Mouse (Mus musculus): ENCODE data around the gene Ifnar1. TPM values are rescaled to one million over a fixed set of nuclear protein-coding genes. Genes with fewer than 3 reads are reported as not detected.

The Ifnar1 gene
- polyA plus RNA-seq, 1 experiment, result 1.0 TPM

- Histone ChIP-seq H3K4me1 (ENCODE audit: control insufficient read depth) (peaks cover 72% of the 10 kb centered on the region), H3K9me3 (ENCODE audit: control insufficient read depth, low read length) (no peaks in the 10 kb centered on the region), H3K4me3 (replicated peaks) (no peak overlapping the region), H3K27me3 (ENCODE audit: control insufficient read depth) (peaks cover 17% of the 10 kb centered on the region), H3K36me3 (ENCODE audit: control insufficient read depth) (no peaks in the 10 kb centered on the region)
- TF ChIP-seq TAL1 (IDR thresholded peaks at IDR 0.05; ENCODE audit: low read length) (no peak), GATA1 (IDR thresholded peaks at IDR 0.05; ENCODE audit: low read length) (no peak)
Measured at GRCm38 (mm10) chr16:91538051-91538450, 53.0 kb downstream of the Ifnar1 start.

DNA sequence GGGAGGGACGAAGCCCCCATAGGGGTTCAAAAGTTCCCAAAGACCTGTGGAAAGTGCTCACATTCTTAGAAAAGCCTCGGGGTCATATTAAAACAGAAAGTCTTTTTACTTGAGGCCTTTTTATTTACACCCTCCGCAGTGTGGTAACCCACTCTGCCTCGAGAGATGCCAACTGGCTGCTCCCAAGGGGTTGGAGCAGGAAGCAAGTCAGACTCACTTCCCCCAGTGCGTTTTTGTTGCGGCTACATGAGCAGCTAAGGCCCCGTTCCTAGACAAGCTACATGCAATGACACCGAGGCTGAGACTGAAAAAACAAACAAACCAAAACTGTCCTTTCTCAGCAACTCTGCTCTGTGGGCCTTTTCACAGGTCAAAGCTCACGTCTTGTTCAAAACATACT lies 53.5 kb downstream of the Ifnar1 start:
- H3K4me1 ChIP-seq (ENCODE audit: control insufficient read depth), result peaks cover 72% of the 10 kb centered on the region
- H3K9me3 ChIP-seq (ENCODE audit: control insufficient read depth, low read length), result no peaks in the 10 kb centered on the region
- no peak for TF ChIP-seq GATA1 (IDR thresholded peaks at IDR 0.05; ENCODE audit: low read length)
- H3K36me3 ChIP-seq (ENCODE audit: control insufficient read depth), result no peaks in the 10 kb centered on the region
- no peak overlapping the region for H3K4me3 ChIP-seq (replicated peaks)
- peaks cover 12% of the 10 kb centered on the region for H3K27me3 ChIP-seq (ENCODE audit: control insufficient read depth)

GRCm38 (mm10) chr16:91541573-91542081 lies 56.6 kb downstream of the Ifnar1 start:
- Histone ChIP-seq H3K36me3 (ENCODE audit: control insufficient read depth) (no peaks in the 10 kb centered on the region), H3K9me3 (ENCODE audit: control insufficient read depth, low read length) (no peaks in the 10 kb centered on the region), H3K4me3 (replicated peaks) (peak overlapping the region; percentile 29), H3K27me3 (ENCODE audit: control insufficient read depth) (no peaks in the 10 kb centered on the region), H3K4me1 (ENCODE audit: control insufficient read depth) (peaks cover 65% of the 10 kb centered on the region)
- TF ChIP-seq TAL1 (IDR thresholded peaks at IDR 0.05; ENCODE audit: low read length) (no peak), GATA1 (IDR thresholded peaks at IDR 0.05; ENCODE audit: low read length) (no peak)

- Histone ChIP-seq H3K36me3 (ENCODE audit: control insufficient read depth) (no peaks in the 10 kb centered on the region), H3K4me1 (ENCODE audit: control insufficient read depth) (peaks cover 68% of the 10 kb centered on the region), H3K9me3 (ENCODE audit: control insufficient read depth, low read length) (no peaks in the 10 kb centered on the region), H3K27me3 (ENCODE audit: control insufficient read depth) (peaks cover 8% of the 10 kb centered on the region; the same call in 1 of the 2 replicates), H3K4me3 (replicated peaks) (no peak overlapping the region)
- TF ChIP-seq GATA1 (IDR thresholded peaks at IDR 0.05; ENCODE audit: low read length) (no peak), TAL1 (IDR thresholded peaks at IDR 0.05; ENCODE audit: low read length) (no peak)
Measured at GRCm38 (mm10) chr16:91543619-91544018, 58.6 kb downstream of the Ifnar1 start.

- TF ChIP-seq TAL1 (IDR thresholded peaks at IDR 0.05; ENCODE audit: low read length) (peak; percentile 96), GATA1 (IDR thresholded peaks at IDR 0.05; ENCODE audit: low read length) (peak; percentile 93)
- peaks cover 82% of the 10 kb centered on the region for H3K4me1 ChIP-seq (ENCODE audit: control insufficient read depth)
- peak overlapping the region; percentile 83 for H3K4me3 ChIP-seq (replicated peaks)
- H3K36me3 ChIP-seq (ENCODE audit: control insufficient read depth), result no peaks in the 10 kb centered on the region
- H3K27me3 ChIP-seq (ENCODE audit: control insufficient read depth), result peaks cover 8% of the 10 kb centered on the region; the same call in 1 of the 2 replicates
- no peaks in the 10 kb centered on the region for H3K9me3 ChIP-seq (ENCODE audit: control insufficient read depth, low read length)
Measured at GRCm38 (mm10) chr16:91545597-91546281, 60.7 kb downstream of the Ifnar1 start.

DNA sequence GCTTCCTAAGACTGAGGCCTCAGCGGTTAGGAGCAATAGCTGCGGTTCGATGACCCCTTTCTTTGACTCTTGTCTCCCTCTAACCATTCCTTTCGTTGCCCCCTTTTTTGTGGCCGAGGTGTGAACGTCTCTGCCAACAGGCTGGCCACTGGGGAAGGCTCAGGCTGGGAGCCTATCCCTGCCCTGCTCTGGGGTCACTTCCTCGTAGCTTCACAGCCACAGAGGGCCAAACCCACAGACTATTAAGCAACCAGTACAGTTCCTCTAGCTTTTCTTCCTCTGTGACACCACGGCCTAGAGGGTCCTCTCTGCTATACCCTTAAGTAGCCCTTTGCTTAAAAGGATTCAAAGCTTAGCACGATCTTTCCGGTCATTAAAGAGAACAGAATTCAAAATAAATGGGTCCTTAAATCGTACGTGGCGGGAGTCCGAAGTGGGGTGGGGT lies 61.4 kb downstream of the Ifnar1 start:
- no peaks in the 10 kb centered on the region for H3K9me3 ChIP-seq (ENCODE audit: control insufficient read depth, low read length)
- H3K4me1 ChIP-seq (ENCODE audit: control insufficient read depth), result peaks cover 83% of the 10 kb centered on the region
- H3K36me3 ChIP-seq (ENCODE audit: control insufficient read depth), result no peaks in the 10 kb centered on the region
- H3K27me3 ChIP-seq (ENCODE audit: control insufficient read depth), result peaks cover 8% of the 10 kb centered on the region; the same call in 1 of the 2 replicates
- TF ChIP-seq TAL1 (IDR thresholded peaks at IDR 0.05; ENCODE audit: low read length) (no peak), GATA1 (IDR thresholded peaks at IDR 0.05; ENCODE audit: low read length) (no peak)
- H3K4me3 ChIP-seq (replicated peaks), result peak overlapping the region; percentile 83

- no peaks in the 10 kb centered on the region for H3K36me3 ChIP-seq (ENCODE audit: control insufficient read depth)
- no peak for TF ChIP-seq GATA1 (IDR thresholded peaks at IDR 0.05; ENCODE audit: low read length)
- peaks cover 83% of the 10 kb centered on the region for H3K4me1 ChIP-seq (ENCODE audit: control insufficient read depth)
- H3K27me3 ChIP-seq (ENCODE audit: control insufficient read depth), result peaks cover 8% of the 10 kb centered on the region; the same call in 1 of the 2 replicates
- no peaks in the 10 kb centered on the region for H3K9me3 ChIP-seq (ENCODE audit: control insufficient read depth, low read length)
- H3K4me3 ChIP-seq (replicated peaks), result peak within 1 kb of the TSS; percentile 83
Measured at GRCm38 (mm10) chr16:91546836-91547741, 62.1 kb downstream of the Ifnar1 start, which contains the start of gene Ifngr2. TSS of gene Ifngr2 (plus strand) at chr16:91547072.

DNA sequence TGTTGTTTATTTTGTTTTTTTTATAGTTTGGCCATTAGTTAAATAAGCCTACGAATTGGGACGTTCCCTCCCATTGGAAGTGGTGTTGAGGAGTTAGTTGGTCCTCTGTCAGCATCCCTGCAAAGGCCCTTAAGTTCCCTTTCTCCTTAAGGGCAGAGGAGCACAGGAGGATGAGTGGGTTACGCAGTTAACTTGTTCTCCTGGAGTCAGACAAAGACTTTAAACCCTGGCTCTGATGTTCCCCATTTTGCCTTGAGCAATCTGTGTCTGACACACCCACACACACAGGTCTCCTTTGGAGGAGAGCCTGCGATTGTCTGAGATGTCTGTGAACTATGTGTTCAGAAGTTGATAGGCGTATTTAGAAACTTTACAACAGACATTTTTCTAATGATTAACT lies 62.9 kb downstream of the Ifnar1 start:
- Histone ChIP-seq H3K9me3 (ENCODE audit: control insufficient read depth, low read length) (no peaks in the 10 kb centered on the region), H3K4me3 (replicated peaks) (peak overlapping the region; percentile 83), H3K27me3 (ENCODE audit: control insufficient read depth) (peaks cover 8% of the 10 kb centered on the region; the same call in 1 of the 2 replicates), H3K36me3 (ENCODE audit: control insufficient read depth) (no peaks in the 10 kb centered on the region), H3K4me1 (ENCODE audit: control insufficient read depth) (peaks cover 85% of the 10 kb centered on the region)
- TF ChIP-seq GATA1 (IDR thresholded peaks at IDR 0.05; ENCODE audit: low read length) (no peak), TAL1 (IDR thresholded peaks at IDR 0.05; ENCODE audit: low read length) (no peak)

GRCm38 (mm10) chr16:91548586-91548985 lies 63.5 kb downstream of the Ifnar1 start:
- Histone ChIP-seq H3K4me1 (ENCODE audit: control insufficient read depth) (peaks cover 86% of the 10 kb centered on the region), H3K4me3 (replicated peaks) (no peak overlapping the region), H3K9me3 (ENCODE audit: control insufficient read depth, low read length) (no peaks in the 10 kb centered on the region), H3K36me3 (ENCODE audit: control insufficient read depth) (no peaks in the 10 kb centered on the region), H3K27me3 (ENCODE audit: control insufficient read depth) (peaks cover 8% of the 10 kb centered on the region; the same call in 1 of the 2 replicates)
- no peak for TF ChIP-seq TAL1 (IDR thresholded peaks at IDR 0.05; ENCODE audit: low read length)
- no peak for TF ChIP-seq GATA1 (IDR thresholded peaks at IDR 0.05; ENCODE audit: low read length)
